Mouse (Mus musculus) sigmoid colon, adult 10 weeks (tissue): ENCODE data around the gene Cdcp1. TPM values are rescaled to one million over a fixed set of nuclear protein-coding genes. Genes with fewer than 3 reads are reported as not detected.

Experiments
- polyA plus RNA-seq: library from polyadenylated mRNA; stranded (reverse); fragments of 350-450 nt; fragmentation: Illumina TruSeq; extraction: RNeasy Lipid Tissue Mini Kit (QIAGEN cat#74804); gene quantifications from one replicate; pipeline ENCODE4 v1.2.3, GENCODE M21; 2014; ENCODE audit warnings: low read depth, low replicate concordance

The Cdcp1 gene
- polyA plus RNA-seq, result 66.9 TPM

GRCm38 (mm10) chr9:123215621-123216440 is at the start of gene Cdcp1:
TSS of gene Cdcp1 (minus strand) at chr9:123216038.

DNA sequence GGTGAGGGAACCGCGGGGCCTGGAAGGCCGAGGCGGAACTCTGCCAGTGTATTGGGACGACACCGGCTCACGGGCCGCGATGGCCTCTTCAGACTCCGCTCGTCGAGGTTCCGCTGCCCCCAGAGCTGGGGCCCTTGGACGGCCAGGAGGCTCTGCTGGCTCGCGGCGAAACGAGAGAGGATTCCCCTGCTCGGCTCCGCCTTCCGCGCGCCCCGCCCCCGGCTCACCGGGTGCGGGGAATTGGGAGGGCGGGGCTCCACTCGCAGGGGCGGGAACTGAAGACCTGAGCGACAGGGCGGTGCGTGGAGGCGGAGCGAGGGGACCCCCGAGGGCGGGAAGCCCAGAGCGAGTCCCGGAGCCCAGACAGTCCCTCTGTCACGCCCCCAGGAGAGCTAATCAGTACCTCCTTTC is 44.8 kb upstream of the Cdcp1 start, which contains the start of gene Tmem158:
TSS of gene Tmem158 (minus strand) at position 154 of the 411 bp plus-strand sequence.

GRCm38 (mm10) chr9:123150241-123151020 is 65.4 kb downstream of the Cdcp1 start, which contains the start of gene Clec3b:
TSS of gene Clec3b (plus strand) at chr9:123150946.

Other genes with a start within 250 kb of the Cdcp1 start
- gene Tmem42, start 194.7 kb downstream of the Cdcp1 start, polyA plus RNA-seq, result 10.6 TPM
- not detected for gene Tgm4, start 181.3 kb downstream of the Cdcp1 start, polyA plus RNA-seq
- gene Zdhhc3, start 102.8 kb downstream of the Cdcp1 start, polyA plus RNA-seq, result 42.0 TPM
- 19.9 TPM for gene Exosc7, start 102.8 kb downstream of the Cdcp1 start, polyA plus RNA-seq
- not detected for gene Clec3b, start 65.1 kb downstream of the Cdcp1 start, polyA plus RNA-seq
- gene Tmem158, start 44.7 kb upstream of the Cdcp1 start, polyA plus RNA-seq, result 8.1 TPM
- 12.2 TPM for gene Lars2, start 150.9 kb upstream of the Cdcp1 start, polyA plus RNA-seq